Mouse (Mus musculus) stomach, postnatal 0 days (tissue): ENCODE measurements around the gene Lrrc10. TPM values are rescaled to one million over a fixed set of nuclear protein-coding genes. Genes with fewer than 3 reads are reported as not detected.

ENCODE experiments used
- ATAC-seq: fragments of 200-750 bp; cut with Nextera tagmentation; 2 replicates; pipeline ENCODE4 v1.8.0; 2017; ENCODE audit not compliant: low FRiP score, low TSS enrichment
- DNase-seq: peaks from one replicate; pipeline ENCODE4 v3.0.0-alpha.2; 2016; ENCODE audit warnings: low spot score
- H3K27ac ChIP-seq: fragments of 300-500 bp; sonication (generic); replicated peaks from 2 replicates; pipeline ENCODE4 v1.5.1; 2014; ENCODE audit warnings: mild to moderate bottlenecking, control low read depth
- H3K27me3 ChIP-seq: fragments of 300-500 bp; sonication (generic); 2 replicates; pipeline ENCODE4 v1.6.1; 2014; ENCODE audit warnings: low read length; ENCODE audit not compliant: control insufficient read depth, insufficient read depth
- H3K36me3 ChIP-seq: fragments of 300-500 bp; sonication (generic); 2 replicates; pipeline ENCODE4 v1.6.1; 2014; ENCODE audit warnings: low read length, mixed read lengths; ENCODE audit not compliant: control insufficient read depth, insufficient read depth
- H3K4me1 ChIP-seq: fragments of 300-500 bp; sonication (generic); replicated peaks from 2 replicates; pipeline ENCODE4 v1.6.1; 2014; ENCODE audit warnings: antibody characterized with exemption; ENCODE audit not compliant: control insufficient read depth, insufficient read depth
- H3K4me2 ChIP-seq: fragments of 300-500 bp; sonication (generic); replicated peaks from 2 replicates; pipeline ENCODE4 v1.6.1; 2014; ENCODE audit warnings: low read depth, mild to moderate bottlenecking, control low read depth, moderate library complexity
- H3K4me3 ChIP-seq: fragments of 300-500 bp; sonication (generic); 2 replicates; pipeline ENCODE4 v1.5.1; 2014; ENCODE audit warnings: low read depth, low read length, control low read depth
- H3K9ac ChIP-seq: fragments of 300-500 bp; sonication (generic); 2 replicates; pipeline ENCODE4 v1.6.1; 2014; ENCODE audit warnings: mild to moderate bottlenecking, low read length, control low read depth, mixed read lengths
- H3K9me3 ChIP-seq: fragments of 300-500 bp; sonication (generic); 2 replicates; pipeline ENCODE4 v1.6.1; 2016; ENCODE audit warnings: low read length; ENCODE audit not compliant: control insufficient read depth
- CTCF ChIP-seq: IDR thresholded peaks from 2 replicates; pipeline ENCODE4 v1.5.1; 2016; ENCODE audit warnings: antibody characterized with exemption, low read depth, mild to moderate bottlenecking, moderate library complexity
- EP300 ChIP-seq: optimal IDR thresholded peaks from 2 replicates; pipeline ENCODE3; 2016; ENCODE audit warnings: antibody characterized with exemption
- WGBS: fragments of 180-500 bp; shearing (Covaris S2); extraction: QIAGEN DNeasy Blood & Tissue Kit; methylation state at CpG from one replicate; pipeline ENCODE4 v1.1.7; 2014; 5-methylcytosine and 5-hydroxymethylcytosine counted together
- polyA plus RNA-seq: library from polyadenylated mRNA; unstranded; fragments of >200 nt; fragmentation: Nextera tagmentation; extraction: Ambion mirVana; gene quantifications from 2 replicates; pipeline ENCODE4 v1.2.1, GENCODE M21; 2015

Lrrc10 gene
- polyA plus RNA-seq, 1 experiment from 2014 or later = not detected

- Histone ChIP-seq H3K4me2 (no peak overlapping the region), H3K9ac (no peak overlapping the region), H3K9me3 (no peaks in the 10 kb centered on the region), H3K36me3 (peaks cover 16% of the 10 kb centered on the region), H3K4me1 (no peaks in the 10 kb centered on the region), H3K27me3 (no peaks in the 10 kb centered on the region), H3K4me3 (no peak overlapping the region), H3K27ac (no peak overlapping the region)
- TF ChIP-seq EP300 = no peak
- no peak for TF ChIP-seq CTCF
- ATAC-seq (no peak), DNase-seq (no peak)
- WGBS = 88% methylated on average over 18 of the region's 18 CpGs
Measured at GRCm38 (mm10) chr10:117072191-117072888, 27.2 kb downstream of the Lrrc10 start.

GRCm38 (mm10) chr10:117073176-117073575 lies 28.0 kb downstream of the Lrrc10 start:
- no peak overlapping the region for H3K4me2 ChIP-seq
- H3K27me3 ChIP-seq = no peaks in the 10 kb centered on the region
- DNase-seq (no peak), ATAC-seq (no peak)
- peaks cover 16% of the 10 kb centered on the region for H3K36me3 ChIP-seq
- no peak overlapping the region for H3K4me3 ChIP-seq
- no peaks in the 10 kb centered on the region for H3K4me1 ChIP-seq
- H3K9me3 ChIP-seq = no peaks in the 10 kb centered on the region
- H3K27ac ChIP-seq = no peak overlapping the region
- TF ChIP-seq CTCF = no peak
- TF ChIP-seq EP300 = no peak
- H3K9ac ChIP-seq = no peak overlapping the region
- 84% methylated on average over 7 of the region's 7 CpGs for WGBS

GRCm38 (mm10) chr10:117078284-117078683 lies 33.1 kb downstream of the Lrrc10 start:
- Histone ChIP-seq H3K36me3 (peaks cover 26% of the 10 kb centered on the region), H3K9ac (no peak overlapping the region), H3K4me1 (no peaks in the 10 kb centered on the region), H3K4me2 (no peak overlapping the region), H3K4me3 (no peak overlapping the region), H3K9me3 (no peaks in the 10 kb centered on the region), H3K27me3 (no peaks in the 10 kb centered on the region), H3K27ac (no peak overlapping the region)
- DNase-seq (peak; percentile 66), ATAC-seq (peak; percentile 85)
- WGBS = 73% methylated on average over 6 of the region's 6 CpGs
- TF ChIP-seq EP300 (no peak), CTCF (peak; percentile 81)

- WGBS = 80% methylated on average over 4 of the region's 4 CpGs
- no peak for ATAC-seq
- TF ChIP-seq EP300 = no peak
- no peak for TF ChIP-seq CTCF
- Histone ChIP-seq H3K4me1 (no peaks in the 10 kb centered on the region), H3K4me2 (no peak overlapping the region), H3K4me3 (no peak overlapping the region), H3K36me3 (peaks cover 29% of the 10 kb centered on the region), H3K9me3 (no peaks in the 10 kb centered on the region), H3K9ac (no peak overlapping the region), H3K27ac (no peak overlapping the region), H3K27me3 (no peaks in the 10 kb centered on the region)
- DNase-seq = no peak
Measured at GRCm38 (mm10) chr10:117081326-117081725, 36.2 kb downstream of the Lrrc10 start.

- 86% methylated on average over 2 of the region's 2 CpGs for WGBS
- peaks cover 25% of the 10 kb centered on the region; the same call in 1 of the 2 replicates for H3K36me3 ChIP-seq
- H3K4me1 ChIP-seq = no peaks in the 10 kb centered on the region
Measured at GRCm38 (mm10) chr10:117081914-117082359, 36.8 kb downstream of the Lrrc10 start.

GRCm38 (mm10) chr10:117089628-117090027 lies 44.5 kb downstream of the Lrrc10 start:
- ATAC-seq (no peak), DNase-seq (no peak)
- 42% methylated on average over 4 of the region's 4 CpGs for WGBS
- Histone ChIP-seq H3K36me3 (peaks cover 2% of the 10 kb centered on the region; the same call in 1 of the 2 replicates), H3K4me1 (peaks cover 2% of the 10 kb centered on the region; the same call in 1 of the 2 replicates), H3K27me3 (no peaks in the 10 kb centered on the region), H3K9me3 (no peaks in the 10 kb centered on the region), H3K27ac (no peak overlapping the region), H3K4me3 (no peak overlapping the region), H3K4me2 (no peak overlapping the region), H3K9ac (no peak overlapping the region)
- TF ChIP-seq CTCF (no peak), EP300 (no peak)

More at GRCm38 (mm10) chr10:117081914-117082359, 36.8 kb downstream of the Lrrc10 start:
- no peaks in the 10 kb centered on the region for H3K9me3 ChIP-seq
- H3K27me3 ChIP-seq = no peaks in the 10 kb centered on the region
- DNase-seq = no peak
- TF ChIP-seq CTCF (no peak), EP300 (no peak)
- no peak overlapping the region for H3K9ac ChIP-seq
- H3K4me3 ChIP-seq = no peak overlapping the region
- no peak overlapping the region for H3K27ac ChIP-seq
- H3K4me2 ChIP-seq = no peak overlapping the region
- no peak for ATAC-seq
